Mouse (Mus musculus) limb, embryonic 11.5 days (tissue): ENCODE measurements around the gene Bcas3. TPM values are rescaled to one million over a fixed set of nuclear protein-coding genes. Genes with fewer than 3 reads are reported as not detected.

Experiments used
- ATAC-seq: fragments of 200-750 bp; cut with Nextera tagmentation; 2 replicates; pipeline ENCODE4 v1.8.0; 2017; ENCODE audit warnings: low read depth; ENCODE audit not compliant: insufficient number of reproducible peaks, low FRiP score, low TSS enrichment
- DNase-seq: peaks from one replicate; pipeline ENCODE4 v3.0.0-alpha.2; 2015; ENCODE audit warnings: low spot score
- H3K27ac ChIP-seq: fragments of 300-500 bp; sonication (generic); replicated peaks from 2 replicates; pipeline ENCODE4 v1.5.1; 2014; ENCODE audit warnings: low read depth, mild to moderate bottlenecking, low read length
- H3K27me3 ChIP-seq: fragments of 300-500 bp; sonication (generic); 2 replicates; pipeline ENCODE4 v1.6.1; 2014; ENCODE audit warnings: mild to moderate bottlenecking, low read length, mixed read lengths; ENCODE audit not compliant: control insufficient read depth, insufficient read depth
- H3K36me3 ChIP-seq: fragments of 300-500 bp; sonication (generic); 2 replicates; pipeline ENCODE4 v1.6.1; 2014; ENCODE audit warnings: mild to moderate bottlenecking, low read length, moderate library complexity, mixed read lengths; ENCODE audit not compliant: control insufficient read depth, insufficient read depth
- H3K4me1 ChIP-seq: fragments of 300-500 bp; sonication (generic); 2 replicates; pipeline ENCODE4 v1.6.1; 2014; ENCODE audit warnings: low read length, mixed read lengths; ENCODE audit not compliant: control insufficient read depth, insufficient read depth
- H3K4me2 ChIP-seq: fragments of 300-500 bp; sonication (generic); 2 replicates; pipeline ENCODE4 v1.6.1; 2014; ENCODE audit warnings: low read depth, mild to moderate bottlenecking, moderate library complexity; ENCODE audit not compliant: severe bottlenecking
- H3K4me3 ChIP-seq: fragments of 300-500 bp; sonication (generic); 2 replicates; pipeline ENCODE4 v1.5.1; 2014; ENCODE audit warnings: low read depth, low read length
- H3K9ac ChIP-seq: fragments of 300-500 bp; sonication (generic); 2 replicates; pipeline ENCODE4 v1.6.1; 2014; ENCODE audit warnings: mild to moderate bottlenecking, low read length
- H3K9me3 ChIP-seq: fragments of 300-500 bp; sonication (generic); 2 replicates; pipeline ENCODE4 v1.6.1; 2016; ENCODE audit warnings: low read length; ENCODE audit not compliant: control insufficient read depth
- WGBS: fragments of 180-500 bp; shearing (Covaris S2); extraction: QIAGEN DNeasy Blood & Tissue Kit; methylation state at CpG from one replicate; pipeline ENCODE4 v1.1.7; 2014; 5-methylcytosine and 5-hydroxymethylcytosine counted together
- polyA plus RNA-seq: library from polyadenylated mRNA; unstranded; fragments of >200 nt; fragmentation: Nextera tagmentation; extraction: Ambion mirVana; gene quantifications from 2 replicates; pipeline ENCODE4 v1.2.1, GENCODE M21; 2014

The Bcas3 gene
- polyA plus RNA-seq, 1 experiment from 2014 or later = 34.0 TPM

DNA sequence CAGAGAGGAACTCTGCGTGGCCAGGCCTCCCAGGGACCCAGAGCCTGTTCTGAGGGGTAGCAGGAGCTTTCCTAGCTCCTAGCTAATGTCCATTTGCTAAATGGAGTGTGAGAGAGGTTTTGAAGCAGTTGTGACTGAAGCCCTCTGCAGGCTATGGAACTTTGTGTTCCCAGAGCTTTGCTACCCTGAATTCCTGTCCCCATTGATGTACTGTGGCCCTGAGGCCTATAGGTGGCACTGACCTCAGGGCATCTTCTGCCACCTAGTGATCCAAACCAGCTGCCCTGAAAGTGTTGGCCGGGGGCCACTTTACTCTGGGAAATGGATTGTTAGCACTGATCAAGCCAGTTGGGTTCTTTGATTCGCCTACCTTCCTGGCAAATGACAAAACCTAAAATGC lies 380.6 kb downstream of the Bcas3 start:
- Histone ChIP-seq H3K27me3 (peaks cover 8% of the 10 kb centered on the region; the same call in 1 of the 2 replicates), H3K27ac (no peak overlapping the region), H3K4me3 (no peak overlapping the region), H3K9ac (no peak overlapping the region), H3K9me3 (no peaks in the 10 kb centered on the region), H3K4me1 (peaks cover 43% of the 10 kb centered on the region), H3K4me2 (no peak overlapping the region), H3K36me3 (no peaks in the 10 kb centered on the region)
- DNase-seq (no peak), ATAC-seq (no peak)
- 23% methylated on average over 3 of the region's 3 CpGs for WGBS

DNA sequence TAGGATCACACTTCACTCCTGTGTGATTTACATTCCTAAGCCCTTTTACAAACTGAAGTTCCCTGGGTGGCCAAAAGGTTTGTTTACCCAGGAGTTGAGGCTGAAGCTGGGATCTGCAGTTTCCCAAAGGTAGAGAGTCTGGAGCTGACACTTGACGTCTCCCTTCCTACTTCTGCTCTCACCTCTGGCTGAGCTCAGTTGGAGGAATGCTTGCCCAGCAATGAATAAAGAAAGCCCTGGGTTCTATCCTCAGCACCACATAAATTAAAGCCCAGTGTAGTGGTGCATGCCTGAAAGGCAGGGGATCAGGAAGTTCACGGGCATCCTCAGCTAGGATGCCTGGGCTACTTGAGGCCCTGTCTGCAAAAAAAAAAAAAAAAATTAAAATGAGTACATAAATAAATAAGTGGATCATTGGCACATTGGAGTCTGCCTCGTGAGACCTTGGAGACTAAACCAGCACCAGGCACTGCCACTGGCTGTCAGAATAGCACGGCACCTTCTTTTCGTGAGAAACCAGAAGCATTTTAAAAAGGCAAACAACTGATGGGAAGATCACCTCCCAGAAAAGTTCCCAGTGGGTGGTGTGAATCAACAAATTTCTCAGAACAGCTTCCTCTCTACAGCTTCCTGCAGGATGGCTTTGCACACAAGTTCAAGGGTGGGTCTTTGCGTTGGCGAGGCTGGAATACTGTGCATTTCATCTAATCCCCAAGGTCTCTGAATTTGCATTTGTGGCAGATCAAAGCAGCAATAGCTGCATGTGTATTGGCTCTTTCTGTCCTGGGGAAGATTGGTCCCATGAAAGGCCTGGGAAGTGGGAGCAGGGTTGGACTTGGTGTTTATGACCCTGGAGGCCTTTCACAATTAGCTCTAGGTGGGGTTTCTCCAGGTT lies 381.6 kb downstream of the Bcas3 start:
- Histone ChIP-seq H3K27me3 (peaks cover 8% of the 10 kb centered on the region; the same call in 1 of the 2 replicates), H3K4me1 (peaks cover 52% of the 10 kb centered on the region), H3K4me3 (no peak overlapping the region), H3K4me2 (no peak overlapping the region), H3K27ac (no peak overlapping the region), H3K36me3 (no peaks in the 10 kb centered on the region), H3K9ac (no peak overlapping the region), H3K9me3 (no peaks in the 10 kb centered on the region)
- ATAC-seq (no peak), DNase-seq (no peak)
- 21% methylated on average over 7 of the region's 7 CpGs for WGBS

DNA sequence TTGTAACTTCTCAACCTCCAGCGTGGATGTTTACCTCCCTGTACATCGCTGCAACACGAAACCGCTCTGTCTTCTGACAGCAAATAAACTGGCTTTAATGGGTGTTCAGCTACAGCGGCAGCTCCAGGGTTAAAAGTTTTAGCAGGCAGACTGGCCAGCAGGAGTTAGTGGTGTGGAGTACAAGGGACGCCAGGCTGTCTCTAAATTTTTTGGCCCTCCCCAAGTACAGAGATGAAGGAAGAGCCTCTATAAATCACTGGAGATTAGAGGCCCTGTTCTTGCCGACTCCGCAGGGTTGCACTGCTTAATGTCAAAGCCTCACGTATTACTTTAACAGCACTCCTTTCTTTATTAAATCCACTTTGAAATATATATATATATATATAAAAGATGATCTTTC lies 384.3 kb downstream of the Bcas3 start:
- Histone ChIP-seq H3K27me3 (peaks cover 8% of the 10 kb centered on the region; the same call in 1 of the 2 replicates), H3K4me3 (no peak overlapping the region), H3K9ac (no peak overlapping the region), H3K4me1 (peaks cover 62% of the 10 kb centered on the region), H3K4me2 (no peak overlapping the region), H3K36me3 (no peaks in the 10 kb centered on the region), H3K9me3 (no peaks in the 10 kb centered on the region), H3K27ac (no peak overlapping the region)
- WGBS = 4% methylated on average over 9 of the region's 9 CpGs
- ATAC-seq (peak; percentile 24; the same call in 1 of the 2 replicates), DNase-seq (peak; percentile 64)

DNA sequence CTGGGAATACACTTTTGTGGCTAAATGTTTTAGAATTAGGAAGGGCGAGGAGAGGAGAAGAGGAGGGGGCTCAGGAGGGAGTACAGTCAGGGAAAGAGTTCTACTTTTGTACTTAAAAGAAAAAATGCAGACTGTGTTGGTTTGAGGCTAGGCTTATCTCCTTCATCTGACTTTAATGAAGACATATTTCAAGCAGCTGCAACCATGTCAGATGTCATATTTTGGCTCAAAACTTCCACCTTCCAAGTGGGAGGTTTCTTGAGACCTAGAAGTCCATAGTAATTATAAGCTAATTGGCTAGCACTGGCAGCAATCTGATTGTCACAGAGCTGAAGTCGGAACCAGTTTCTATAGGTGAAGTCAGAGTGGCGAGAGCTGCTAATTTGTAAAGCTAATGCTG lies 384.9 kb downstream of the Bcas3 start:
- Histone ChIP-seq H3K4me1 (peaks cover 62% of the 10 kb centered on the region), H3K9me3 (no peaks in the 10 kb centered on the region), H3K4me3 (no peak overlapping the region), H3K27me3 (peaks cover 3% of the 10 kb centered on the region; the same call in 1 of the 2 replicates), H3K36me3 (no peaks in the 10 kb centered on the region), H3K9ac (no peak overlapping the region), H3K4me2 (no peak overlapping the region), H3K27ac (0 out of 2 replicates have a peak overlapping the region, but pooled peaks have one; percentile 16)
- no peak for ATAC-seq
- DNase-seq = no peak
- WGBS = 7% methylated on average over 3 of the region's 3 CpGs

DNA sequence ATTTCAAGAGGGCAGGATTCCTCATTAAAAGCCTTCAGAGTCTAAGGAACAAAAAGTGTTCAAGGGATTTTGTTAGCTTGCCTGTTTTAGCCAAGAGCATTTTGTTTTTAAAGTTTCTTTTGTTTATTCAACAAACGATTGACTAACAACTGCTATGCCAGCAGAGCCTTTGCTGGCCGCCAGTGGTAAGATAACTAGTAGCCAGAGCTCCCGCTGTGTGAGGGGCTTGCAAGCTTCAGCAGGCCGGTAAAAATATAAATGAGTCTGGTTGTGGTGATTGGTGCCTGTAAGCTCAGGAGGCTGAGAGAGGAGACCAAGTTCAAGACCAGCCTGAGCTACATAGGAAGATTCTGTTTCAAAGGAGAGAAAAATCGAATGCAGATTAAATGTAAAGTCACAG lies 385.6 kb downstream of the Bcas3 start:
- no peak for DNase-seq
- H3K4me3 ChIP-seq = no peak overlapping the region
- H3K9me3 ChIP-seq = no peaks in the 10 kb centered on the region
- no peak overlapping the region for H3K9ac ChIP-seq
- peaks cover 59% of the 10 kb centered on the region for H3K4me1 ChIP-seq
- H3K27ac ChIP-seq = peak overlapping the region; percentile 22; the same call in 1 of the 2 replicates
- no peaks in the 10 kb centered on the region for H3K27me3 ChIP-seq
- WGBS = 18% methylated on average over 5 of the region's 5 CpGs
- no peaks in the 10 kb centered on the region for H3K36me3 ChIP-seq
- no peak for ATAC-seq
- no peak overlapping the region for H3K4me2 ChIP-seq

DNA sequence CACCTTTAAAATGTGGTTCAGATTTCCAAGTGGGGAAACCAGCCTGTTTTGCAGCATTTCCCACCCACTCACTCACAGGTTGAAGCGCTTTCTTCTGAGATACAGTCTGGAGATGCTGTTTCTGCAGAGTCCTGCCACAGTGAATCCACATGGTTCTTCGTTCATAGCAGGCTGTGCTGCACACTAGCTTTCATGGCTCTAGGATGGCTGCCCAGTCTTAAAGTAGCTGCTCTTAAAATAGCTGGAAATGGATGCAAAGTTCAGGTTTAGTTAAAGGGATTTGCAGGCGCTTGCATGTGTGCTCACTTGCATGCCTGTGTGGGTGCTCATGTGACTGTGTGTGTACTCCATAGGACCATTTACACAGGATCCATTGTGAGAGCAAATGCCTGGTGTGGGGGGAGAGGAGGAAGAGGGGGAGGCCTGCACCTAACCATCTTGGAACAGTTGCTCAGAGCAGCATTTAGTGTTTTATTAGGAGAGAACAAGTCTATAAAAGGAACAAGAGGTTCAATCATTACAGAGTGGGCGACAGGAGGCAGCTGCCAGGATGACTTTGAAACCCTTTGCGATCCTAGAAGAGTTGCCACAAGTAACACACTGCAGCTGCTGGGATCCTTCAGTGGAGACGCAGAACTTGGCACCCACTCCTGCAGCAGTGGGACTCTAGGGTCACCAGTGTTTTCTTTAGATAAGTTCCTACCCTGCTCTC lies 386.5 kb downstream of the Bcas3 start:
- Histone ChIP-seq H3K27ac (peak overlapping the region; percentile 84), H3K27me3 (no peaks in the 10 kb centered on the region; the same call in 1 of the 2 replicates), H3K4me1 (peaks cover 55% of the 10 kb centered on the region), H3K4me2 (peak overlapping the region; percentile 15), H3K9me3 (no peaks in the 10 kb centered on the region), H3K4me3 (no peak overlapping the region), H3K9ac (no peak overlapping the region), H3K36me3 (no peaks in the 10 kb centered on the region)
- DNase-seq = peak; percentile 65
- peak; percentile 51 for ATAC-seq
- 16% methylated on average over 6 of the region's 6 CpGs for WGBS

DNA sequence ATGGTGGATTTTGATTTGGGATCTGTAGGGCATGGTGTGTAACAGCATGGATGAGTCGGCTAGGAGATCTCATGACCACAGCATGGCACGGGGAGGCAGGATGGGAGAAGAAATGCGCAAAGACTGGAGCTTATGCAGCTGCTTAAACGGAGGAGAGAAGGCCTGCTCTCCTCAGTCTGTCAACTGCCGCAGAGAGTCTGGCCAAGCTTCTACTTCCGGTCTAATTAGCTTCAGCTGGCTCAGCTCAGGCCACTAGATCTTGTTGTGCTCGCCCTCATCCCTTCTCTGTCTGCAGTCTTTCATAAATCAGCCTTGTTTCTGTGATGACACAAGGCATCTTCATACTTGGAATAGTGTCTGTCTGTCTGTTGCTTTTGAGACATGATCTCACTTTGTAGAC lies 393.4 kb downstream of the Bcas3 start:
- no peak overlapping the region for H3K4me2 ChIP-seq
- DNase-seq (no peak), ATAC-seq (no peak)
- no peaks in the 10 kb centered on the region; the same call in 1 of the 2 replicates for H3K27me3 ChIP-seq
- H3K9me3 ChIP-seq = no peaks in the 10 kb centered on the region
- 37% methylated on average over 7 of the region's 7 CpGs for WGBS
- H3K9ac ChIP-seq = no peak overlapping the region
- H3K4me3 ChIP-seq = no peak overlapping the region
- peak overlapping the region; percentile 33; the same call in 1 of the 2 replicates for H3K27ac ChIP-seq
- peaks cover 9% of the 10 kb centered on the region for H3K4me1 ChIP-seq
- no peaks in the 10 kb centered on the region for H3K36me3 ChIP-seq

DNA sequence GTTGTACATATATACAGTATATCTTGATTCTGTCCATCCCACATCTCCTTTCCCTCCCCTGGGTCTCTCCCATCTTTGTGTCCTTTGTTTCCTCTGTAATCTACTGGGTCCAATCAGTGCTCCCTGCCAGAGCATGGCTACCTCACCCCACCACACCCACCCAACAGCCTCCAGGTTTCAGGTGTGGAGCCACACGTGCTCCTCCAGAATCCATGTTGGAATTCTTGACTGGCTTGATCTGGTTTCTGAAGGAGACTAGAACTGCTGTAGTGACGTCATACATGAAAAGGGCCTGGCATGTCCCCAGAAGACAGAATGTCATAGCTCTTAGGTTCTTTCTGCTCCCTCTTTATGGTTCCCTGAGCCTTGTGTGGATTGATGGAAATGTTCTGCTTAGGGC lies 395.9 kb downstream of the Bcas3 start:
- Histone ChIP-seq H3K4me1 (peaks cover 11% of the 10 kb centered on the region), H3K9me3 (no peaks in the 10 kb centered on the region), H3K27ac (no peak overlapping the region), H3K4me3 (no peak overlapping the region), H3K27me3 (no peaks in the 10 kb centered on the region; the same call in 1 of the 2 replicates), H3K36me3 (no peaks in the 10 kb centered on the region), H3K4me2 (no peak overlapping the region), H3K9ac (no peak overlapping the region)
- 89% methylated on average over 2 of the region's 2 CpGs for WGBS
- ATAC-seq = no peak
- DNase-seq = no peak
